Mouse (Mus musculus): ENCODE measurements around the gene Lcn12.

Gene Lcn12

DNA sequence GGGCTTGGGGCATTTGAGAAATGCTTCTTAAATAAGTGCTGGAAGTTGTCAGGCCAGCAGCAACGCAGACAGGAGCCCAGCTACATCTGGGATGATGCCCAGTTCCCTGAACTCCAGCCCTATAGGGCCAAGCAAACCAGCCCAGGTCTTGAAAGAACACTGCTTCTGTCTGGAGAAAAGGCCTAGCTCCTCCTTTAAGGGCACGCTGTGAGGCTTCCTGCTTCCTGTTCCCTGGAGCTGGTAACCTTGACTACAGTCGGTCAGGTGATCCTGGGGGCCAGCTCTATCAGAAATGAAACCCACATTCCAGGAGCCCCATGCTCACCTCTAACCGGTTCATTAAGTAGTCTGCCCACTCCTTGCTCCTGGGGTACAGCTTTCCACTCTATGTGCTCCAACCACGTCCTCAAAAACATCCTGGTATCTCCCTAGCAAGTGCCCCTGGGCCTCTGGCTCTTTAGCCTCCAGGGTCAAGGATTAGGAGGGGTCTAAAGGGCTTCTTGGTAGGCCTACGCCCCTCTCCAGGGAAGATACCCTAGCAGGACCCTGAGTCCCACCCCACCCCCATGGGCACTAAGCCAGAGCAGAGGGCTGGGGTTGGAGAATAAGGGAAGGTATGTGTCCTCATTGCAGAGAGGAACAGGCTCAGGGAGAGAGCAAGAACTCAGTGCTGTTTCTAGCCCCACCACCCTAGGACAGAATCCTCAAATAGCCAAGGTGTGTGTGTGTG, 4.3 kb upstream of the Lcn12 start:
- DNase-seq (ENCODE audit: low spot score in 2 of 2) = no peak

DNA sequence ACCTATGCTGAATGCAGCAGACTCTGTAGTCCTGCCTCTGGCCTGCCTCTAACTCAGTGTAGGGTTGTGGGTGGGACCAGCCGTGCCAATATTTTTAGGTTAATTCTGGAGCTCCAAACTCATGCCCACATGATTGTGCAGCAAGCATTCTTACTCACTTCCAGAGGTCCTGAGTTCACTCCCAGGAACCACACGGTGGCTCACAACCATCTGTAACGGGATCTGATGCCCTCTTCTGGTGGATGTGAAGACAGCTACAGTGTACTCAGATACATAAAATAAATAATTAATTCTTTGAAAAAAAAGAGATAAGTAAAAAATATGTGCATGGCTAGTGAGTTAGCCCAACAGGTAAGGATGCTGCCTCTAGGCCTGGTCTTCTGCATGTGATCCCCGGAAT, 2.8 kb upstream of the Lcn12 start:
- no peak for DNase-seq (ENCODE audit: low spot score in 2 of 2)

DNA sequence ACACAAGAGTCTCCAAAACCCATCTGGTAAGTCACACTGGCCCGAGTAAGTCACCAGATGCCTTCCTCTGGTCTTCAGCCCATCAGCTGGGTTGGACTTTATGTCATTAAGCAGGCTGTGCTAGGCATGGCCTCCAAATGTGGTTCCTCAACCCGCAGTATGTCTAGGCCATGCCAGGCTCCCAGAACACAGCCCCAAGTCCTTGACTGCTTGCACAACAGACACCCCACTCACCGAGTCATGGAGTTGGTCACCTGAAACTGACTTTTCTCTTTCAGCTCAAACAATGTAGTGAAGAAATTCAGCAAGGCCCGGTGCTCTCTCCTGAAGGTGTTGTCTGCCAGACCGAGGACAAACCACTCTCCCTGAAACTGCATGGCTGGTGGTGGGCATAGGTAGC, 723 bp downstream of the Lcn12 start:
- DNase-seq (ENCODE audit: low spot score in 2 of 2) = no peak

GRCm38 (mm10) chr2:25488671-25489068, 5.0 kb downstream of the Lcn12 start:
- DNase-seq (ENCODE audit: low spot score in 2 of 2) = no peak

DNA sequence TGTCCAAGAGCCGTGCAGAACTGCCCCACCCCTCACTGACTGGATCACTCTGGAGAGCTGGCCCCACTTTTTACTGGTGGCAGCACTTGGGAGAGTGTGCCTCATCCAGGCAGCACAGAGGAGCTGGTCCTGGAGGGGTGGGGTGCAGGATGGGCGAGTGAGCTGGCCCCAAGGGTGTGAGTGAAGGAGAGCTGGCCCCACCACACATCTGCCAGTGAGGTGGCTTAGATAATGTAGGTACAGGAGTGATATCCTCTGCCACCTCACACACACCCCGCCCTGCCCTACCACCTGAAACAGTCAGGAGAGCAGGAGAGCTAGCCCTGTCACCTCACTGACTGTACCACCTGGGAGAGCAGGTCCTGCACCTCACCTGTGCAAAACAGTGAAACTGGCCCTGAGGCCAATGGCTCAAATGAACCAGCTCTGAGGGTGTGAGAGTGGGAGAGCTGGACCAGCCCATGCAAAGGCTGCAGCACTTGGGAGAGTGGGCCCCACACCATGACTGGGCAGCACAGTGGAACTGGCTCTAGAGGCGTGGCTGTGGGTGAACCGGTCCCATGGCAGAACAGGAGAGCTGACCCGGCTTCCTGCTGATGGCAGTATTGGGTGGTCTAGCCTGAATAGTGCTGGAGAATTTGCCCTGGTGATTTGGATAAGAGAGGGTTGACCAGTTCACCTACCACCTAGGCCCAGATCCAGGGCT, 5.6 kb downstream of the Lcn12 start:
- no peak for DNase-seq (ENCODE audit: low spot score in 2 of 2)

GRCm38 (mm10) chr2:25484901-25485647, 8.6 kb downstream of the Lcn12 start:
- DNase-seq (ENCODE audit: low spot score in 2 of 2) = no peak

GRCm38 (mm10) chr2:25482969-25483368, 10.7 kb downstream of the Lcn12 start:
- no peak for DNase-seq (ENCODE audit: low spot score in 2 of 2)

- DNase-seq (ENCODE audit: low spot score in 2 of 2) = no peak
Measured at GRCm38 (mm10) chr2:25480541-25480940, 13.2 kb downstream of the Lcn12 start.

DNA sequence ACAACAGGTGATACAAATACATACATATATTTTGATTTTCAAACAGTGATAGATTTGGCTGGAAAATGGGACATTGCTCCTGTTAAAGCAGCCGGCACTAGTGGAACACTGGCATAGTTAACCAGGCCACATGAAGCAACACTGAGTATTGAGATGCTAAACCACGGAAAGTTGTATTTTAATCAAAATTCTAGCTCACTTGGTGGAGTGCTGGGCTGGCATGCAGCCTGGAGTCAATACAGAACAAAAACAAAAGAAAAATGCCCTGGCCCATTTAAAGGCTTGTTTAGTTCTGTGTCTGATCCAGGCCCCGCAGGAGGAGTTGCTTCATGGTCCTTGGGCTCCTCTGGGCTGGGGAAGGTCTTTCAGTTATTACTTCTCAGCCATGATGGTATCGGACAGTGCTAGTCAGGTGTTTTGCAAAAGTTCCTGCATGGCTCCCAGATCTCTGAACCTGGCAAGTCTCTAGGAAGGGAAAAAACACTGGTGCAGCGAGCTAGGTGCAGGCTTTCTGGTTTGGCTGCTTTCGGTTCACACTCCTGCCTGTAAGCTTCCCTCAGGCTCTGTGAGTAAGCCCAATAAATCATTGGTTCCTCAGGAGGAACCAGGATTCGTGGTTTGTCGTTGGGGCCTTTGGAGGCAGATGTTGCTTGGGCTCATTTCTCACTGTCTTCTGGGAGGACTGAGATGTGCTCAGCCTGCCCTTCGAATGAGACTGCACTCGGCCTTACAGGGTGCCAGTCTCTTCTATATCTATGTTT, 14.0 kb downstream of the Lcn12 start:
- no peak for DNase-seq (ENCODE audit: low spot score in 2 of 2)

DNA sequence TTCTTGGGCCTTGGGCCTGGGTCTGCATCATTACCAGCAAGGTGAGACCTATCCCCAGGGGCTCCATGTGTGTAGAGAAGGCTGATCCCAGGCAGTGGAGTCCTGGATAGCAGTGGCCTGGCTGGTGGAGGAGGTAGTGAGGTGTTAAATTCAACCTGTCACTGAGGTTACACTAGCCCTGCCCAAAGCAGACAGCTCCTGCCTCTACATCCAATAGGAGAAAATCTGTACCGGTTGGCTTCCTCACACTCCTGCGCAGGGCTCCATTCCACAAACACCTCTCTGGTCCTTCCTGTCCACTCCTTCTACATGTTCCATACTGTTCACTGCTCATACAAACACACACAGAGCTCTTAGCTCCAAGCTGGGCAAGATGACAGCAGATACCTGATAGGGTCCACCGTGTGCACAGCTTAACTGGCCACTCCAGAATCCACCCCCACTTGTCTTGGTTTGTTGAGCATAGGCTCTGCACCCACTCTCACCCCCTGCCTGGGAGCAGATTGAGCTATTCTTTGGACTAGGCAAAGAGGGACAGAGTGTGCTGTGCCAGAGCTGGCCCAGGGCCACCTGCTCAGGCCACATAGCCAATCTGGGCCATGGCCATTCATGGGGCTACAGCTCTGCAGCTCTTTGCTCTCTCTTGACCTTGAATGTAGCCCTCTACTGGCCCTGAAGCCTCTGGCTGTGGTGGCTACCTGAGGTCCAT, 15.6 kb downstream of the Lcn12 start:
- peak; percentile 66 for DNase-seq (ENCODE audit: low spot score in 2 of 2)

DNA sequence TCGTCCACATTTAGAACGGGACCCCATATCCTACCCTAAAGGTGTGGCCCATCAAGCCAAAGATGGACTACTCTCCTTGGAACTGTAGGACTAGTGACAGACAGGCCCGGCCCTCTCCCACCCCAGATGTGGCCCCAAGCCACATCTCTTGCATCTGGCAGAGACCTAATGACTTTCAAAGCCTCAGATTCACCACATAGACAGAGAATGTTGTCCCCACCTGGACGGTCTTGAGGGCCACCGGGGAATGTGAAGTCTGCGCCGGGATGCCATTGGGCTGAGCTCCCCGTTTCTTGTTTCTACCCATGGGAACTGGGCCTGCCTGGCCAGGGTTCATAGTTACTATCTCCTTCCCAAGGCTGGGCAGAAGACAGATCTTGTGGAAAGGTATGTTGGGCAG, 16.2 kb downstream of the Lcn12 start:
- DNase-seq (ENCODE audit: low spot score in 2 of 2) = no peak

- no peak for DNase-seq (ENCODE audit: low spot score in 2 of 2)
Measured at GRCm38 (mm10) chr2:25472550-25472949, 21.2 kb downstream of the Lcn12 start.

DNA sequence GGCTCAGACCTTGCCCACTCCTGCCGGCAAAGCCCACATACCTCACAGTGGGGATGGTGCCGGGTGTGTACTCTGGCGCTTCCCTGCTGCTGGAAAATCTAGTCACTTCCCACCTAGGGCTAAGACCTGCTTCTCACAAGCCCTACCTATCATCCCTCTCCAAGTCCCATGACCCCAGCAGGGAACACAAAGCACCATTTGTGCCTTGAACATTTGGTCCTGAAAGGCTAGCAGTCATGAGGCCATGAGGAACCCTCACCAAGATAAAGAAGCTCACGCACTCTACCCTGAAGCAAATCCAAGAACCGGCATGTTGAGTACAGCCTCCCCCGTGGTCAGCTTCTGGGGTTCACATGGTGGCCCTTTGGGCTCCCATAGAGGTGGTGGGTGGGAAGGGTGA, 23.7 kb downstream of the Lcn12 start, which contains the start of gene Ptgds:
Ptgds (minus strand) TSS at position 78 of the 400 bp plus-strand sequence.
- no peak for DNase-seq (ENCODE audit: low spot score in 2 of 2)

GRCm38 (mm10) chr2:25468962-25469915, 24.5 kb downstream of the Lcn12 start:
- DNase-seq (ENCODE audit: low spot score in 2 of 2) = peak in 1 of 2 experiments; percentile 48

GRCm38 (mm10) chr2:25467606-25468303, 26.0 kb downstream of the Lcn12 start:
- DNase-seq (ENCODE audit: low spot score in 2 of 2) = no peak

GRCm38 (mm10) chr2:25465816-25466635, 27.7 kb downstream of the Lcn12 start:
- no peak for DNase-seq (ENCODE audit: low spot score in 2 of 2)

- DNase-seq (ENCODE audit: low spot score in 2 of 2) = no peak
Measured at GRCm38 (mm10) chr2:25465256-25465655, 28.5 kb downstream of the Lcn12 start.

- no peak for DNase-seq (ENCODE audit: low spot score in 2 of 2)
Measured at GRCm38 (mm10) chr2:25463630-25464029, 30.1 kb downstream of the Lcn12 start.

Measured in right cerebral cortex, postnatal 36 days (tissue).